Mouse (Mus musculus) C2C12 (cell line): Measurements from ENCODE around the gene Dvl3. TPM values are rescaled to one million over a fixed set of nuclear protein-coding genes. Genes with fewer than 3 reads are reported as not detected.
A peak's percentile ranks its signal among the peaks of the same experiment; 100 is the strongest.
"Not testable (repeated sequence)": the region's sequence is repeated elsewhere in the genome, so short reads cannot be mapped to it uniquely, and the experiment has no call there.

ENCODE experiments used
- H3K27me3 ChIP-seq: one replicate; pipeline ENCODE4 v1.6.1; 2011; ENCODE audit not compliant: control insufficient read depth, insufficient read depth, insufficient read length
- H3K36me3 ChIP-seq: one replicate; pipeline ENCODE4 v1.6.1; 2011; ENCODE audit not compliant: control insufficient read depth, insufficient read depth
- H3K4me3 ChIP-seq: one replicate; pipeline ENCODE4 v1.5.1; 2011; ENCODE audit warnings: mild to moderate bottlenecking, control low read depth; ENCODE audit not compliant: poor library complexity, insufficient read depth, severe bottlenecking
- H3K79me2 ChIP-seq: one replicate; pipeline ENCODE4 v1.6.1; 2011; ENCODE audit not compliant: control insufficient read depth, insufficient read depth
- H3K79me3 ChIP-seq: one replicate; pipeline ENCODE4 v1.6.1; 2011; ENCODE audit warnings: low read depth, control low read depth
- H3ac ChIP-seq: one replicate; pipeline ENCODE3; 2011; ENCODE audit warnings: low read depth; ENCODE audit not compliant: control insufficient read depth, insufficient read length
- CEBPB ChIP-seq: IDR thresholded peaks from one replicate; pipeline ENCODE4 v1.6.1; 2011; ENCODE audit warnings: low read depth, mild to moderate bottlenecking, control low read depth, moderate library complexity
- CTCF ChIP-seq: IDR thresholded peaks from one replicate; pipeline ENCODE4 v1.5.1; 2011; ENCODE audit not compliant: control insufficient read depth, insufficient read depth, insufficient read length
- FOSL1 ChIP-seq: IDR thresholded peaks from one replicate; pipeline ENCODE4 v1.8.0; 2011; ENCODE audit warnings: mild to moderate bottlenecking, low read length; ENCODE audit not compliant: poor library complexity, insufficient read depth, severe bottlenecking
- MAX ChIP-seq: IDR thresholded peaks from one replicate; pipeline ENCODE4 v1.6.1; 2011; ENCODE audit warnings: mild to moderate bottlenecking, control low read depth
- MYOD1 ChIP-seq: IDR thresholded peaks from one replicate; pipeline ENCODE4 v1.6.1; 2011; ENCODE audit warnings: low read depth; ENCODE audit not compliant: control insufficient read depth, insufficient read length
- MYOG ChIP-seq: IDR thresholded peaks from one replicate; pipeline ENCODE4 v1.6.1; 2011; ENCODE audit not compliant: control insufficient read depth, insufficient read length; ENCODE audit errors: extremely low read depth
- USF1 ChIP-seq: IDR thresholded peaks from one replicate; pipeline ENCODE4 v1.6.1; 2011; ENCODE audit warnings: low read depth, mild to moderate bottlenecking, control low read depth, moderate library complexity
- polyA plus RNA-seq: library from polyadenylated mRNA; unstranded; fragments of >200 nt; fragmentation: generic; extraction: Trizol; gene quantifications from one replicate; pipeline ENCODE4 v1.2.1, GENCODE M21; 2012; ENCODE audit warnings: missing spikeins

Dvl3 gene
- polyA plus RNA-seq, 1 experiment: 15.8 TPM

- Histone ChIP-seq H3ac (no peak overlapping the region), H3K36me3 (no peaks in the 10 kb centered on the region), H3K79me3 (no peaks in the 10 kb centered on the region), H3K79me2 (no peaks in the 10 kb centered on the region), H3K4me3 (no peak overlapping the region), H3K27me3 (no peaks in the 10 kb centered on the region)
- TF ChIP-seq MYOD1 (no peak), CTCF (no peak)
Observed at GRCm38 (mm10) chr16:20475335-20475734, 41.4 kb upstream of the Dvl3 start.

GRCm38 (mm10) chr16:20476857-20477256, 39.9 kb upstream of the Dvl3 start:
- no peaks in the 10 kb centered on the region for H3K79me2 ChIP-seq
- H3K79me3 ChIP-seq: no peaks in the 10 kb centered on the region
- H3ac ChIP-seq: no peak overlapping the region
- no peak overlapping the region for H3K4me3 ChIP-seq
- no peaks in the 10 kb centered on the region for H3K36me3 ChIP-seq
- TF ChIP-seq USF1 (no peak), MYOD1 (no peak), MAX (no peak), MYOG (no peak), CTCF (no peak), FOSL1 (no peak), CEBPB (no peak)
- H3K27me3 ChIP-seq: no peaks in the 10 kb centered on the region

GRCm38 (mm10) chr16:20477270-20477669, 39.5 kb upstream of the Dvl3 start:
- H3K4me3 ChIP-seq: no peak overlapping the region
- no peaks in the 10 kb centered on the region for H3K27me3 ChIP-seq
- H3ac ChIP-seq: no peak overlapping the region
- no peaks in the 10 kb centered on the region for H3K79me2 ChIP-seq
- TF ChIP-seq MYOG (no peak), MAX (no peak), CTCF (no peak), CEBPB (no peak), FOSL1 (no peak)
- H3K36me3 ChIP-seq: no peaks in the 10 kb centered on the region
- H3K79me3 ChIP-seq: no peaks in the 10 kb centered on the region

- Histone ChIP-seq H3K4me3 (no peak overlapping the region), H3ac (no peak overlapping the region), H3K27me3 (no peaks in the 10 kb centered on the region), H3K79me2 (no peaks in the 10 kb centered on the region), H3K79me3 (no peaks in the 10 kb centered on the region), H3K36me3 (no peaks in the 10 kb centered on the region)
- TF ChIP-seq MYOG: no peak
- TF ChIP-seq CTCF: no peak
- no peak for TF ChIP-seq MYOD1
- no peak for TF ChIP-seq CEBPB
- TF ChIP-seq MAX: no peak
Observed at GRCm38 (mm10) chr16:20478504-20478903, 38.3 kb upstream of the Dvl3 start.

GRCm38 (mm10) chr16:20479026-20479760, 37.6 kb upstream of the Dvl3 start:
- H3K27me3 ChIP-seq, H3K4me3 ChIP-seq, H3ac ChIP-seq, H3K36me3 ChIP-seq, H3K79me3 ChIP-seq, H3K79me2 ChIP-seq: not testable (repeated sequence)

GRCm38 (mm10) chr16:20480115-20480514, 36.7 kb upstream of the Dvl3 start:
- no peak for TF ChIP-seq MAX
- TF ChIP-seq CTCF: peak; percentile 30
- no peaks in the 10 kb centered on the region for H3K27me3 ChIP-seq
- H3K79me3 ChIP-seq: no peaks in the 10 kb centered on the region
- no peaks in the 10 kb centered on the region for H3K79me2 ChIP-seq
- H3K4me3 ChIP-seq: no peak overlapping the region
- H3ac ChIP-seq: no peak overlapping the region
- no peaks in the 10 kb centered on the region for H3K36me3 ChIP-seq

GRCm38 (mm10) chr16:20481746-20482145, 35.0 kb upstream of the Dvl3 start:
- TF ChIP-seq MYOD1 (no peak), MAX (no peak), FOSL1 (no peak), USF1 (no peak), MYOG (no peak), CEBPB (no peak), CTCF (no peak)
- Histone ChIP-seq H3ac (no peak overlapping the region), H3K79me3 (no peaks in the 10 kb centered on the region), H3K4me3 (no peak overlapping the region), H3K79me2 (no peaks in the 10 kb centered on the region), H3K27me3 (no peaks in the 10 kb centered on the region), H3K36me3 (no peaks in the 10 kb centered on the region)

- not testable (repeated sequence) for H3K79me3 ChIP-seq, H3K27me3 ChIP-seq, H3K36me3 ChIP-seq, H3K79me2 ChIP-seq, H3K4me3 ChIP-seq, H3ac ChIP-seq
Observed at GRCm38 (mm10) chr16:20483716-20484115, 33.1 kb upstream of the Dvl3 start.
